ENCODE assay signal across 14 mouse cellular contexts in genomic region chr10:111124175-111124574, GRCm38 (mm10).
"Had no signal": no experiment of that assay in that cellular context is flagged by ENCODE, and none has a peak within 500 bp of the region (broad histone marks: within the 10 kb centered on the region; RNA-seq: fewer than 3 reads in every experiment).

No protein-coding gene starts in this region.

- H3K9me3 ChIP-seq: liver, embryonic 13.5 days had no signal

- H3K27me3 ChIP-seq: liver, embryonic 13.5 days had no signal

- H3K36me3 ChIP-seq: liver, embryonic 13.5 days had no signal

- DNase-seq: kidney, adult 18-20 months; kidney, postnatal 25 days; layer of hippocampus, adult 9-11 months; layer of hippocampus, postnatal 36 days; liver, embryonic 13.5 days; lung, adult 2 months; lung, postnatal 36 days; midbrain, embryonic 14.5 days; thymus, adult 2 months; thymus, postnatal 36 days had no signal

- H3K4me3 ChIP-seq: layer of hippocampus, adult 2 months; left cerebral cortex, adult 2 months; liver, embryonic 13.5 days had no signal

- H3K27ac ChIP-seq: kidney, postnatal 0 days; layer of hippocampus, adult 2 months; left cerebral cortex, adult 2 months; liver, embryonic 13.5 days; stomach, postnatal 0 days had no signal

- H3K9ac ChIP-seq: liver, embryonic 13.5 days had no signal
